Mouse (Mus musculus) liver, adult 10 weeks (tissue): ENCODE measurements around the gene Zfp296. TPM values are rescaled to one million over a fixed set of nuclear protein-coding genes. Genes with fewer than 3 reads are reported as not detected.

Source experiments
- polyA plus RNA-seq: library from polyadenylated mRNA; stranded (reverse); fragments of 350-450 nt; fragmentation: Illumina TruSeq; extraction: RNeasy Lipid Tissue Mini Kit (QIAGEN cat#74804); gene quantifications from one replicate; pipeline ENCODE4 v1.2.3, GENCODE M21; 2014; ENCODE audit warnings: low read depth, low replicate concordance

Gene Zfp296
- polyA plus RNA-seq = not detected

DNA sequence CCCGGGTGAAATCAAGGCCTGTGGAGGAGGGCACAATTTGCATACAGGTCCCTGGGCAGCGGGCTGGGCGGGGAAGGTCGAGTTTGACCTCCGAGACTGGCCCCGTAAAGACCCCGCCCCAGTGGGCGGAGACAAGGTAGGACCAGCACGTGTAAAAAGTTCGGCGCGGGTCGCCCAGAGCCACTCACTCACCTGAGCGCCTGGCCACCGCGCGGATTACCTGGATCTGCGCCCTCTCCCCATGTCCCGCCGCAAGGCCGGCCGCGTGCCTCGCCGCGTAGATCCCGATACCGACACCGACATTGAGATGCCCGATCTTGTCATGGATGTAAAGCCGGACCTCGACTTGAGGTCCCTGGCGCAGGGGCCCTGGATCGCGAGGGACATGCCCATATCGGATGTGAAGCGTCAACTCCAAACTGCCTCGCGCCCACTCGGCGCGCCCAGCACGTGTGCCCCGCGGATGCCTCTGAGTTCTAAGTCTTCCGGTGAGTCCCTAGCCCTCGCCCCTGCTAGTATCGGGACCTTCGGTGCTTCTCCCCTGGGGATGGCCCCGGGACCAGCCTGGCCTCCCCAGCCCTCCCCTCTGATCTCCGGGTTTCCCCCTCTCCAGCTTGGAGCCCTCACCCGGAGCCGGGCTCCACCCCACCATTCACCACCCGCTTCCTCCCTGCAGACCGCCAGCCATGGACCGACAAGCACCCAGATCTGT is at the start of gene Zfp296, which contains the start of gene Gemin7:
TSS of gene Zfp296 (plus strand) at position 147 of the 712 bp plus-strand sequence.
TSS of gene Gemin7 (minus strand) at position 455 of the 712 bp plus-strand sequence.

DNA sequence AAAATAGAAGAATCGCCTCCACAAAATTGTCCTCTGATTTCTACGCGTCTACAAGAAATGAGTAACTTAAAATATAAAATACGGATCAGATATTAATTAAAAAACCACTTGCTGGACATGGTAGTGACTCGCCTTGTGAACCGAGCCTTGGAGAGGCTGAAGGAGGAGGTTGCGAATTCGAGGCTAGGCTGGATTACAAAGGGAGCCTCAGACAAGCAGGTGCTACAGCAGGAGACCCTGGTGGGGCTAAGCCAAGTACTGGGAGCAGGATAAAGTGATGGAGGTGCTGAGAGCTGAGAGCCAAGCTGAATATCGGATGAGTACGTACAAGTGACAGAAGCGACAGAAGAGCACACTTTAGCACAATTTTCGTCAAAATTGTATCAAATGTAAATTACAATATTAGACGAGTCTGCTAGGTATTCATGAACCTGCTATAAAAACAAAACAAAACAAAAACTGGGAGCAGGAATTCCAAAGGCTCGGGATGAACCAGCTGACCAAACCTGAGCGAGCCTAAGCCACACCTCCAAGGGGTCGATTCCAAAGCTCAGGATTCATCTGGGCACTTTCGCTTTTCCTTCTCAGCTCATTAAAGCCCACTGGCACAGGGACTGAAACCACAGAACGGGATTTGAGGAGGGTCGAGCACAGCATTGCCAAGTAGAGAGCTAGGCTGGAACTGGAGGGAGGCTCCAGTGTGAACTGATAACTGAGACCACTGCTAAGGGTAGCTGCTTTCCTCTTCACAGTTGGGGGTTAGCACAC is 14.3 kb upstream of the Zfp296 start, which contains the start of gene Ppp1r37:
TSS of gene Ppp1r37 (minus strand) at position 434 of the 768 bp plus-strand sequence.

DNA sequence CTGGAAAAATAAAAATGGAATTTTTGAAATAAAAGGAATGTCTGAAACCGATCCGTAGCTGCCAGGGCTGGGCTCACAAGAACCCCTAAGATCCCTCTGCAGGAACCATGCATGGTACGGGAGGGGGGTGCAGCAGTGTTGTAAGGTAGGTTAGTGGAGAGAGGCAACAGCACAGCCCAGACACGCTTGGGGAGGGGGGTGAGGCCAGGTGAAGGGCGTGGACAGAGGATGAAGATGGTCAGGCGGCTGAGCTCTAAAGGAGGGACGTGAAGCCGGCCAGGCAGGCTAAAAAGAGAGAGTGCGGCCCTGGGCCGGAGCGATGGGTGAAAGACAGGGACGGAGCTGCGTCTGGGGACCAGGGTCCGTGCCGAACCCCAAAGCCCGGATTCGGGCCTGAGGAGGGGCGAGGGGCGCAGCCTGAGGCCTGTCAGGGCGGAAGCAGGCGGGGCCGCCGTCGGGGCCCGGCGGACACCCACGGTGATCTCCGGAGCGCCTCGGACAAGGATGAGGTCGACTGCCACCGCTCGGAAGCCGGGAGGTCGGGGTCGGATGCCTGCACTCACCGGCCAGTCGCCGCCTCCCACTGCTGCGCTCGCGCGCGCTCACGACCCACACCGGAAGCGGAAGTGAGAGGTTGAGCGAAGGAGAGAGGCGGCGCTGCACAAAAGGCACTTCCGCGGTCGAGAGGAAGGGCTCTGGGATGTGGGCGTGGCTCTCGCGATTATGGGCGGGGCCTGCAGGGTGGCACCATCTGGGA is 26.9 kb downstream of the Zfp296 start, which contains the start of gene Clasrp:
TSS of gene Clasrp (minus strand) at position 638 of the 757 bp plus-strand sequence.

DNA sequence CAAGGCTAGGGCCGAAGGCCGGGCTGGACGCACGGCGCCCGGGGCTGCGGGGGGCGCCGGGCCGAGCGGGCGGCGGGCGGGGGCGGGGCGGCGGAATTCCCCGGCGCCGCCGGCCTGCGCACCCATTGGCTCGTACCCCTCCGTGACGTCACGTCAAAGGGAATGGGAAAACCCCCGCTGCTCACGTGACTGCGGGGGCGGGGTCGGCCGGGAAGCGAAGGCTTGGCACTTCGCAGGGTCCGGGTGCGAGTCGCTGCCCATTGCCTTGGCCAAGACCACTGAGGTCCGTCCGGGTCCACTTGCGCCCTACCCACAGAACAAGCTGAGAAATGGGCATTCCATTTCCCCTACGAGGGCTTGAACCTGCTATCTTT is 52.3 kb downstream of the Zfp296 start, which contains the start of gene Relb:
TSS of gene Relb (minus strand) at position 78 of the 374 bp plus-strand sequence.

Other genes with a start within 250 kb of the Zfp296 start
- gene Ercc1, start 232.5 kb upstream of the Zfp296 start, polyA plus RNA-seq = 1.9 TPM
- 0.95 TPM for gene Cd3eap, start 217.8 kb upstream of the Zfp296 start, polyA plus RNA-seq
- 0.29 TPM for gene Ppp1r13l, start 217.5 kb upstream of the Zfp296 start, polyA plus RNA-seq
- gene Ercc2, start 195.3 kb upstream of the Zfp296 start, polyA plus RNA-seq = 0.40 TPM
- gene Klc3, start 173.2 kb upstream of the Zfp296 start, polyA plus RNA-seq = not detected
- not detected for gene Ckm, start 172.5 kb upstream of the Zfp296 start, polyA plus RNA-seq
- gene Mark4, start 118.5 kb upstream of the Zfp296 start, polyA plus RNA-seq = 0.82 TPM
- gene Exoc3l2, start 114.0 kb upstream of the Zfp296 start, polyA plus RNA-seq = 0.34 TPM
- 1.6 TPM for gene Bloc1s3, start 68.9 kb upstream of the Zfp296 start, polyA plus RNA-seq
- not detected for gene Trappc6a, start 68.9 kb upstream of the Zfp296 start, polyA plus RNA-seq
- not detected for gene Nkpd1, start 59.4 kb upstream of the Zfp296 start, polyA plus RNA-seq
- gene Ppp1r37, start 14.2 kb upstream of the Zfp296 start, polyA plus RNA-seq = 1.3 TPM
- 10.5 TPM for gene Gemin7, start 308 bp downstream of the Zfp296 start, polyA plus RNA-seq
- 1.7 TPM for gene Clasrp, start 27.2 kb downstream of the Zfp296 start, polyA plus RNA-seq
- 0.11 TPM for gene Relb, start 52.2 kb downstream of the Zfp296 start, polyA plus RNA-seq
- 20.7 TPM for gene Clptm1, start 87.7 kb downstream of the Zfp296 start, polyA plus RNA-seq
- 44.8 TPM for gene Apoc2, start 100.7 kb downstream of the Zfp296 start, polyA plus RNA-seq
- not detected for gene Gm44805, start 104.1 kb downstream of the Zfp296 start, polyA plus RNA-seq
- 123 TPM for gene Apoc4, start 104.2 kb downstream of the Zfp296 start, polyA plus RNA-seq
- gene Apoc1, start 115.4 kb downstream of the Zfp296 start, polyA plus RNA-seq = 3,872 TPM
- gene Apoe, start 121.9 kb downstream of the Zfp296 start, polyA plus RNA-seq = 941 TPM
- 1.1 TPM for gene Tomm40, start 138.2 kb downstream of the Zfp296 start, polyA plus RNA-seq
- gene Nectin2, start 173.2 kb downstream of the Zfp296 start, polyA plus RNA-seq = 2.6 TPM
- gene Bcam, start 193.7 kb downstream of the Zfp296 start, polyA plus RNA-seq = 0.16 TPM
- 2.6 TPM for gene Cblc, start 219.5 kb downstream of the Zfp296 start, polyA plus RNA-seq
- 5.4 TPM for gene Bcl3, start 245.5 kb downstream of the Zfp296 start, polyA plus RNA-seq